Mouse (Mus musculus) thymus, adult 2 months (tissue): Measurements from ENCODE around the gene Aox4.

Experiments
- CTCF ChIP-seq: fragments of 200-500 bp; IDR thresholded peaks from 2 replicates; pipeline ENCODE4 v1.5.1; 2012; ENCODE audit warnings: mild to moderate bottlenecking, control low read depth, low read length, moderate library complexity, borderline replicate concordance; ENCODE audit not compliant: control insufficient read depth, poor library complexity, insufficient read depth; ENCODE audit errors: extremely low read depth
- POLR2A ChIP-seq: fragments of 200-500 bp; IDR thresholded peaks from 2 replicates; pipeline ENCODE4 v1.6.1; 2012; ENCODE audit warnings: mild to moderate bottlenecking, low read length, control low read depth, moderate library complexity; ENCODE audit not compliant: control insufficient read depth, poor library complexity, insufficient read depth; ENCODE audit errors: extremely low read depth

DNA sequence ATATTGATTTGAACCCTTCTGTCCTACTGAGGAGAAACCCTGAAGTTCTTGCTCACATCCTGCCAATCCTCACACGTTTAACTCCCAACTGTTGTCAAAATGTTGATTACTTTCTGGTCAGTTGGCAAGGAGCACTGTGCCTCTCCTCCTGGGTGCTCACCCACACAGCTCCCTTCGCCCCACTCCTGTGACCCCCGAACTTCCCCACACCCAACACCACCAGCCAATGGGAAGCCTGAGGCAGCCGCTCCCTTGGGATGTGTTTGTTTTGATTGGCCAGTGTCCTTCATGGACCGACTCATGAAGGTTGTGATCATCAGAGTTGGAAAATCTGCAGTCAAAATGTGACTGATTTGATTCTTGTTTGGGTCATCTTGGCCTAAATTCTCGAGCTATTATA lies 88.2 kb downstream of the Aox4 start:
- no peak for TF ChIP-seq POLR2A
- TF ChIP-seq CTCF = no peak
